ENCODE assay signal across 25 mouse cellular contexts in genomic region chrX:166731354-166731753, GRCm38 (mm10).
DNase-seq lines count a peak whose midpoint lies in the region; ATAC-seq and TF ChIP-seq lines count a peak whose summit lies in the region.
"Had no signal": no experiment of that assay in that cellular context is flagged by ENCODE, and none has a peak within 500 bp of the region (broad histone marks: within the 10 kb centered on the region; RNA-seq: fewer than 3 reads in every experiment).

No protein-coding gene starts in this region.

- H3K9ac ChIP-seq in midbrain, postnatal 0 days (replicated peaks; ENCODE audit: low read length, poor library complexity, severe bottlenecking) = no peak overlapping the region
- no peak overlapping the region for H3K9ac ChIP-seq in midbrain, embryonic 14.5 days (replicated peaks; ENCODE audit: low read length)
- H3K9ac ChIP-seq: heart, embryonic 13.5 days; hindbrain, embryonic 13.5 days; limb, embryonic 15.5 days; liver, embryonic 14.5 days; lung, embryonic 14.5 days; midbrain, embryonic 12.5 days; neural tube, embryonic 12.5 days had no signal

- H3K4me3 ChIP-seq in layer of hippocampus, adult 2 months = no peak overlapping the region
- H3K4me3 ChIP-seq in midbrain, postnatal 0 days (ENCODE audit: low read depth, low read length) = no peak overlapping the region
- no peak overlapping the region for H3K4me3 ChIP-seq in midbrain, embryonic 14.5 days (replicated peaks; ENCODE audit: low read depth, low read length)
- H3K4me3 ChIP-seq: forebrain, embryonic 10.5 days; heart, embryonic 13.5 days; hindbrain, embryonic 13.5 days; limb, embryonic 15.5 days; midbrain, embryonic 12.5 days; neural tube, embryonic 12.5 days had no signal

- no peaks in the 10 kb centered on the region for H3K36me3 ChIP-seq in midbrain, postnatal 0 days (ENCODE audit: insufficient read depth, low read length)
- H3K36me3 ChIP-seq in midbrain, embryonic 14.5 days (ENCODE audit: control insufficient read depth, insufficient read depth, low read length) = no peaks in the 10 kb centered on the region
- H3K36me3 ChIP-seq: forebrain, embryonic 10.5 days; heart, embryonic 13.5 days; hindbrain, embryonic 13.5 days; limb, embryonic 15.5 days; midbrain, embryonic 12.5 days; neural tube, embryonic 12.5 days had no signal

- no peak overlapping the region for H3K4me2 ChIP-seq in midbrain, postnatal 0 days (ENCODE audit: low read depth, low read length, poor library complexity, severe bottlenecking)
- H3K4me2 ChIP-seq in midbrain, embryonic 14.5 days (ENCODE audit: low read length) = no peak overlapping the region
- H3K4me2 ChIP-seq: heart, embryonic 13.5 days; hindbrain, embryonic 13.5 days; limb, embryonic 15.5 days; lung, embryonic 14.5 days; midbrain, embryonic 12.5 days; neural tube, embryonic 12.5 days had no signal

- ATAC-seq in frontal cortex, adult (ENCODE audit: low TSS enrichment) = peak; percentile 95
- no peak for ATAC-seq in midbrain, postnatal 0 days (ENCODE audit: low FRiP score)
- no peak for ATAC-seq in midbrain, embryonic 14.5 days (ENCODE audit: low FRiP score, low TSS enrichment)
- ATAC-seq: CD4-positive, CD25-positive, alpha-beta regulatory T cell, adult 4 months; forebrain, embryonic 16.5 days; inflammation-experienced regulatory T-cells, adult 6 months had no signal

- TF ChIP-seq CTCF in layer of hippocampus, adult 2 months (conservative IDR thresholded peaks at IDR 0.05) = no peak
- no peak for TF ChIP-seq CTCF in midbrain, postnatal 0 days (IDR thresholded peaks at IDR 0.05)

- peak overlapping the region; percentile 69 for H3K27ac ChIP-seq in layer of hippocampus, adult 2 months
- no peak overlapping the region for H3K27ac ChIP-seq in midbrain, postnatal 0 days (ENCODE audit: low read depth, low read length)
- no peak overlapping the region for H3K27ac ChIP-seq in midbrain, embryonic 14.5 days (replicated peaks; ENCODE audit: low read depth, low read length)
- H3K27ac ChIP-seq: forebrain, embryonic 10.5 days; heart, embryonic 13.5 days; hindbrain, embryonic 13.5 days; limb, embryonic 15.5 days; liver, embryonic 14.5 days; midbrain, embryonic 12.5 days; neural tube, embryonic 12.5 days had no signal

- H3K9me3 ChIP-seq in midbrain, postnatal 0 days (ENCODE audit: low read length) = no peaks in the 10 kb centered on the region
- H3K9me3 ChIP-seq in midbrain, embryonic 14.5 days (ENCODE audit: control insufficient read depth, low read length) = no peaks in the 10 kb centered on the region
- H3K9me3 ChIP-seq: forebrain, embryonic 10.5 days; heart, embryonic 13.5 days; hindbrain, embryonic 13.5 days; limb, embryonic 15.5 days; midbrain, embryonic 12.5 days; neural tube, embryonic 12.5 days had no signal

- H3K4me1 ChIP-seq in midbrain, postnatal 0 days (ENCODE audit: insufficient read depth, low read length) = no peaks in the 10 kb centered on the region
- H3K4me1 ChIP-seq in midbrain, embryonic 14.5 days (ENCODE audit: control insufficient read depth, insufficient read depth, low read length) = no peaks in the 10 kb centered on the region
- H3K4me1 ChIP-seq: heart, embryonic 13.5 days; hindbrain, embryonic 13.5 days; limb, embryonic 15.5 days; neural tube, embryonic 12.5 days had no signal

- WGBS in midbrain, postnatal 0 days = 80% methylated on average over 2 of the region's 2 CpGs
- 83% methylated on average over 2 of the region's 2 CpGs for WGBS in midbrain, embryonic 14.5 days

- no peak for DNase-seq in frontal cortex, postnatal 14 days (ENCODE audit: low spot score in 2 of 2)
- no peak for DNase-seq in layer of hippocampus, adult 2 months (ENCODE audit: low spot score in 2 of 2)
- DNase-seq in layer of hippocampus, adult 9-10 months (ENCODE audit: low spot score) = no peak
- DNase-seq in midbrain, postnatal 0 days (ENCODE audit: low spot score) = peak; percentile 14
- no peak for DNase-seq in midbrain, embryonic 14.5 days
- DNase-seq in skeletal muscle tissue, adult 2 months (ENCODE audit: low read depth, low spot score) = peak; percentile 0
- DNase-seq: adrenal gland, postnatal 14 days; cerebellum, postnatal 10 days; gastrocnemius, postnatal 14 days; heart, adult 18-20 months; kidney, adult 18-20 months; kidney, postnatal 10 days; lung, embryonic 14.5 days; spleen, adult 18-20 months had no signal

- no peaks in the 10 kb centered on the region; the same call in 1 of the 2 replicates for H3K27me3 ChIP-seq in midbrain, postnatal 0 days (ENCODE audit: insufficient read depth, low read length)
- no peaks in the 10 kb centered on the region for H3K27me3 ChIP-seq in midbrain, embryonic 14.5 days (ENCODE audit: control insufficient read depth, insufficient read depth, low read length)
- H3K27me3 ChIP-seq: neural tube, embryonic 12.5 days had no signal

Comparison
In these comparisons a context has a peak if more than half of its experiments do, and no peak if none do; other contexts are left out.
1. DNase-seq: peak in midbrain, postnatal 0 days (single experiment) and skeletal muscle tissue, adult 2 months (single experiment); none in frontal cortex, postnatal 14 days (0 of 2), layer of hippocampus, adult 2 months (0 of 2), layer of hippocampus, adult 9-10 months (single experiment) and midbrain, embryonic 14.5 days (single experiment).